Mouse (Mus musculus): ENCODE results near the gene Cdc14b. TPM values are rescaled to one million over a fixed set of nuclear protein-coding genes. Genes with fewer than 3 reads are reported as not detected.

Cdc14b gene
- total RNA-seq, 2 experiments from 2014 or later, result 4.1 to 5.2 TPM

DNA sequence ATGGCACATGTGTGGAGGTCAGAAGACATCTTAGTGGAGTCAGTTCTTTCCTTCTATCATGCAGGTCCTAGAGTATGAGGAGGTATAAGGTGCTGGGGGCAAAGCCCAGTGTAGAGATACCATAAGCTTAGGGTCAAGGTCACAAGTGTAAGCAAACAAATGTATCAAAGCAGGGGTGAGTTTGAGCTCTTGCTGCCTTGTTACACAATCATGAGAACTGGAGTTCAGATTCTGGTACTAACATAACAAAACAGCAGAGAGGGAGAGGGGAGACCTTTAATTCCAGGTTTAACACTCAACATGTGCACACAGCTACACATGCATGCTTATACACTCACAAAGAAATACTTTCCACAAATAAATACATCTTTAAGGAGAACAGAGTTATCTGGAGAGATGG lies 32.4 kb downstream of the Cdc14b start:
- intact Hi-C loops (cut with DNase I), result no loop called here
- no peak for DNase-seq

DNA sequence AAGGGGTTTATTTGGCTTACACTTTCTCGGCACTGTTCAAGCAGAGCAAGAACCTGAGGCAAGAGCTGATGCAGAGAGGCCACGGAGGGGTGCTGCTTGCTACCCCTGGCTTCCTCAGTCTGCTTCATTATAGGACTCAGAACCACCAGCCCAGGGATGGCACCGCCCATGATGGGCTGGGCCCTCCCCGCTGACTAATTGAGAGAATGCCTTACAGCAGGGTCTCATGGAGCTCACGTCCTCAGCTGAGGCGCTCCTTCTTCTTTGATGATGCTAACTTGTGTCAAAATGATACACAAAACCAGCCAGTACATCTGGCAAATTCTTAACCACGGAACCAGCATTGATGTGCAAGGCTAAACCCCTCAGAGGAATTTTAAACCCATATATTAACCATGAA lies 34.5 kb downstream of the Cdc14b start:
- DNase-seq, result no peak
- intact Hi-C loops (cut with DNase I), result no loop called here

- intact Hi-C loops (cut with DNase I), result no loop called here
- DNase-seq, result no peak
Measured at GRCm38 (mm10) chr13:64237681-64238157, 37.4 kb downstream of the Cdc14b start.

DNA sequence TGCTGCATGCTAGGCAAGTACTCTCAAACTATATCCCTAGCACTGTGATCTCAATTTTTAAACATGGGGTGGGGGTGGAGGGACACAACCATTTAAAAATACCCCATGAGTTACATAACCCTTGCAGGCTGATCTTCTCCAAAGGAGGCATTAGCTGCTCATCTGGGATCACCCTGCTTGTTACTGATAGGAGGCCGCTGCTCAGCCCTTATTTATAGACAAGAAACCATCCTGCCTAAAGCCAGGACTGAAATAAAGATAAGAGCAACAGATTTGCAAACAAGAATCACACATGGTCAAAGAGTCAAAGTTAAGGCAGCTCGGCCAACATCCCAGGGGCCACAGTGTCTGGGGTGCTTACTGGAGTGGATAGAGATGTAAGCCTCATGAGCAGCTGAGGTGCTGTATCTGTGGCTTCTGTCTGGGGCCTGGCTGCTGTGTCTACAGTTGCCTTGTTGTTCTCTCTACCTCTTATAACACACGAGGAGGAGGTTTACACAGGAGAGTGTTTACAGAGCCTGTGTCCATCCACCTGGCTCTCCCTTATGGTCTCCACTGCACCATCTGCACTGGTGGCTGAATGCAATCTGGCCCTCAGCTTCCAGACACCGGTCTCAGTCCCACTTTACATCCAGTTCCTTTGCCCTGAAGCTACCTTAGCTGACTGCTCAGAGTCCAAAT lies 38.0 kb downstream of the Cdc14b start:
- DNase-seq, result no peak
- intact Hi-C loops (cut with DNase I), result no loop called here

- intact Hi-C loops (cut with DNase I), result no loop called here
Measured at GRCm38 (mm10) chr13:64235777-64236176, 39.3 kb downstream of the Cdc14b start.

DNA sequence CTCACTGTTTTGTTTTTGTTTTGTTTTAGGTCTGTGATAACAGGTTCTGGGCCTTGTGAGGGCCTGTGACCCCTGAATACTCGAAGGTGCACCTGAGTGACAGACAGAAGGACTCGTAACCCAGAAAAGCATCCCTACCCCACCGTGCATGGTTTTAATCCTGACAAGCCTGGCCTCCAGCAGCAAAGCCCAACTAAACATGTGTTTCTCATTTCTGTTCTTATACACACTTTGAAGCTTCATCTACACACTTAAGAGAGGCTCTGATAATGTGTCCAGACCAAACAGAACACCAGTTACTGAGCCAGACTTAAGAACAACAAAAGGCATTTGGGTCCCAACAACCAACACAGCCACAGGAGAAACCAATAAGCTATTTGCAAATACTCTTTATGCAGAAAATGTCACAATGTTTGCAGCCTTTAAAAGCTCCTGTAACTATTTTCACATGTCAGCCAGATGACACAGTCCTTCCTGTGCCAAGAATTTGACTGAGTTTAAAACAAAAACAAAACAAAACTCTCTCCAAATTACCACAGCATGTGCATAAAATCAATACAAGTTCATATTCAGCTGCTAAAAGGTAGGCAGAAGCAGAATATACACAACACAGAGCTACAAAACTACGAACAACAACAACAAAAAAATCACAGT lies 39.9 kb downstream of the Cdc14b start:
- DNase-seq, result no peak
- intact Hi-C loops (cut with DNase I), result no loop called here

More at GRCm38 (mm10) chr13:64235777-64236176, 39.3 kb downstream of the Cdc14b start:
- no peak for DNase-seq

- intact Hi-C loops (cut with DNase I), result no loop called here
- no peak for DNase-seq
Measured at GRCm38 (mm10) chr13:64233139-64233538, 42.0 kb downstream of the Cdc14b start.

DNA sequence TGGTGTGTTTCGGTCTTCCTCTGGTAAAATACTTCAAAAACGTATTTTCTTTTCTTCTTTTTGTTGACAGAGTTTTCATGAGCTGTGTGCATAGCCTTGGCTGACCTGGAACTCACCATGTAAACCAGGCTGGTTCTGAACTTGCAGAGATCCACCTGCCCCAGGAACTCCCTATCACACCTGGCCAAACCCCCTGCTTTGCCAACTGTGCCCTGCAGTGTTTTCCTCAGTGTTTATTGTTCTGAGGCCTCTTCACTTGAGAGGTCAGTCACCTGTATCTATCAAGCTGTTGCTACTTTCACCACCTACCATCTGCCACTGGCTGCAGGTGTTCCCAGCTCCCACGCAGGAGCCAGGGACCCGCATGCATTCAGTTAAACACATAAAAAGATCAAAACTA lies 48.4 kb downstream of the Cdc14b start:
- DNase-seq, result no peak
- intact Hi-C loops (cut with DNase I), result no loop called here

- intact Hi-C loops (cut with DNase I), result no loop called here
- DNase-seq, result no peak
Measured at GRCm38 (mm10) chr13:64225738-64226137, 49.4 kb downstream of the Cdc14b start.

GRCm38 (mm10) chr13:64214891-64215290 lies 60.2 kb downstream of the Cdc14b start:
- intact Hi-C loops (cut with DNase I), result no loop called here
- no peak for DNase-seq

DNA sequence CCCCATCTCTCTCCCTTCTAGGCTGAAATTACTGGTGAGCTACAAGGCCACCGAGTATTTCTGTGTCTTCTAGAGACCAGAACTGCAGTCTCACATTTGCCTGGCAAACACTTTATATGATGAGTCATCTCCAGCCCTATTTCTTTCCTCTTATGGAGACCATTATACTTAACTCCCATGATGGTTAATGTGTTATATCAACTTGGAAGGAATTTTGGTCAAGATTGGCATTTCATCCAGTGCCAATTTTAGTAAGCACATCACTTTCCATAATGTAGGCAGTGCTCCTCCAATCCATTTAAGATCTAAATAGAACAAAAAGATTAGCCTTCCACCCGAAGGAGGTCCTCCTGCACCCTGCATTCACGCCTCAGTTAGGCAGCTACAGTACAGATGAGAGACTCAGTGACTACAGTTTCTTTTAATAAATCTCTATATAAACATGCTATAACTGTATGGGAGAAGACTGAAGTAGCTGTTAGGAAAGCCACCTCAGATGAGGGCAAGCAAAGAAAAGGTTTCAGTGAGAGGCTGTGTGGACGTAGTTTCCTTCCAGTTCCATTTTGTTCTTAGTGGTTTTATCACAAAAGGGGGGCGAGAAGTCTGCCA lies 63.0 kb downstream of the Cdc14b start:
- DNase-seq, result no peak
- intact Hi-C loops (cut with DNase I), result no loop called here

DNA sequence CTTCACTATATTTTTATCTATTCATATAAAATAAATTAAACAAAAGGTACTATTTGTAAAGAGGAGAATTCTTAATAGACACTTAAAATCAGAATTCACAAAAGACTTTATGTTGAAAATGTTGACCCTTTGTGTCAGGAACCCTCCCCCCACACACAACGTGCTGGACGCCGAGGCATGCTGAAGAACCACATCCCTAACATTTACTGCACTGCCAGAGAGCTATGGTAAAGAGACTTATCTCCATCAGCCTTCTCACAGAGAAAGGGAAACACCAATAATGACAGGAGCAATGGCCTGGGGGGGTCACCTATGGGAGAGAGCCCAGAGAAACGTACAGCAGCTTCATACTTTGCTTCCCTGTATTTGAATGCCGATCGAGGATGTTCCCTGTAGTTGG lies 66.9 kb downstream of the Cdc14b start:
- intact Hi-C loops (cut with DNase I), result no loop called here

DNA sequence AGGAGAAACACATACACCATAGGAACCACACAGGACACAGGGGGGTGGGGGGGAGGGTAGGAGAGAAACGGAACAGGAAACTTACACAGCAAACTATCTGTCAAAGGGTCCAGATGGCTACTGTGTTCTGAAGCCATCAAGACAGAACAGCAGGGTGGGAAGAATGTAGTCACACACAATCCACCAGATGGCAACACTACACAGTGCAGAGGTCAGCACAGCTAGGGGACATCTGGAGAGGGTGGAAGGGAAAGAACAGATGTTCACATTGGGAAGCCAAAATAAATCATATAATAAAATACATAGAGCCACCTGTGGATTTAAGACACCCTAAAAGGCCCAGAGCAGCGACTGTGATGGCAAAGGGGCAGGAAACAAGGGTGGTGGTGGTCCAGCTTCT lies 69.9 kb downstream of the Cdc14b start:
- DNase-seq, result no peak
- intact Hi-C loops (cut with DNase I), result no loop called here

More for the DNA sequence above, 66.9 kb downstream of the Cdc14b start:
- DNase-seq, result no peak

DNA sequence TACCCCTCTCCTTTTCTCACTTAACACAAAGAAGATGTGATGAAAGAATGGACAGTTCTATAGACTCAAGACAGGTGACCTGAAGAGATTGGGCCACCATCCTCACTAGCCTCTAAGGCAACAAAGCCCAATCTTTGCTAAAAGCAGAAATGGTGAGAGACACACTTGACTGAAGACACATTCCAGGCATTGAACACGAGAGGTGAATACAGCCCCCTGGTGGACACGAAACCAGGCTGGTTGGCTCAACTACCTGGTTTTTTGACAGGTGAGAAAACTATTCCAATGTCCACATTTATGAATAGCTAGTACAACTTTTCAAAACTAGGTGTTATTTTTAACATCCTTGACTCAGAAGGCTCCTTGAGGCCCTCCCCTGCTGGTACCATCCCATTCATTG lies 70.4 kb downstream of the Cdc14b start:
- intact Hi-C loops (cut with DNase I), result no loop called here
- DNase-seq, result no peak

DNA sequence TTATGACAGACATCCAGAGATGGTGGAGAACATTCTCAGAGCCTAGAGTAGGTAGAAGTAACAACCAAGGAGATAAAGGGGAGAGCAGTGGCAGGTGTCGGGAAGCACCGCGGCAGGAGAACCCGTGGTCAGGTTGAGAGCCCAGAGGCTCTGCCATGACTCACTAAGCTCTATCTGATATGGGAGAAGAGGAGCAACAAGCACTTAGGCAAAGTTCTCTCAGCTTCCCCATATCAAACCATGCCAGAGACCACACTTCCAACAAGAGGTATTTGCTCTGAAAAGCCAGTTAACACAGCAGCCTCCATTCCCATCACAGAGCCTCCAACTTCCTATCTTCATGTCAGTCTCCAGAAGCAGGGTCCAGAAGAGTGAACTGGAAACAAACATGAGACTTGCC lies 74.2 kb downstream of the Cdc14b start:
- intact Hi-C loops (cut with DNase I), result no loop called here
- DNase-seq, result no peak

DNA sequence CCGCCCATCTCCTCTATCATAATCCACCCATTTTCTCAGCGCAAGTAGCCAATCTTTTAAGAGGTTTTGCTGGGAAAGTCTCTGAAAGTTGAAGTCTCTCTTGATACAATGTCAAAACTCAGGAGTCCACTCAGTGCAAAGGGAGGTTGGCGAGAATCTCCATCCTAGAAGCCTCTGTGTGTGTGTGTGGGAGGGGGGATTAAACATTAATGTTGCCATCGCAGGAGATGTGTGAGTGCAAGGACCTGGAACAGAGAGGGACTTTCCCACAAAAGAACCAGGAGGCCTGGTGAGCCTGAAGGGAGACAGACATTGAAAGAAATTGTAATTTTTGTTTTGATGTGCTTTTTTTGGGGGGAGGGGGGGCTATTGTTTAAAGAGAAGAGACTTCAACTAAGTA lies 76.8 kb downstream of the Cdc14b start:
- intact Hi-C loops (cut with DNase I), result no loop called here
- DNase-seq, result no peak

DNA sequence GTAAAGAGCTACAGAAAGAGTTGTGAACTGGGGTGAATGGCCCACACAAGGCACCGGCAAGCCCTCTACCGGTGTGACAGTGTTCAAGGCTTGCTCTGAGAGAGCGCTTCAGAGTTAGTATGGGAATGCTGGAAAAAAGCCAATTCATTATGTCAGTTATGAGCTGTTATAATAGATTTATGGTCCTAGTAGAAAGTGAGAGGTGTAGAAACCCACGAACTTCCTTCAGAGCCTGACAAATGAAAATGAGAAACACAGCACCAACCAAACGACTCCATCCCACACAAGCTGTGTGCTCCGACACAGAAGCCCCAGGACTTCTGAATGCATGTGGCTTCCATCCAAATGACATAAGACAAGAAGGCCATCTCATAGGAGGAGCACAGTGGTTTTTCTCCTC lies 77.2 kb downstream of the Cdc14b start:
- intact Hi-C loops (cut with DNase I), result no loop called here
- DNase-seq, result no peak

- DNase-seq, result no peak
- intact Hi-C loops (cut with DNase I), result loop anchor here (10.0 kb wide), 1 partner anchor 248 kb away; the partner anchor contains the start of gene Cdk20
Measured at GRCm38 (mm10) chr13:64187065-64187464, 88.0 kb downstream of the Cdc14b start.

- DNase-seq, result no peak
- intact Hi-C loops (cut with DNase I), result loop anchor here (10.0 kb wide), 1 partner anchor 248 kb away; the partner anchor contains the start of gene Cdk20
Measured at GRCm38 (mm10) chr13:64186516-64186915, 88.6 kb downstream of the Cdc14b start.

DNA sequence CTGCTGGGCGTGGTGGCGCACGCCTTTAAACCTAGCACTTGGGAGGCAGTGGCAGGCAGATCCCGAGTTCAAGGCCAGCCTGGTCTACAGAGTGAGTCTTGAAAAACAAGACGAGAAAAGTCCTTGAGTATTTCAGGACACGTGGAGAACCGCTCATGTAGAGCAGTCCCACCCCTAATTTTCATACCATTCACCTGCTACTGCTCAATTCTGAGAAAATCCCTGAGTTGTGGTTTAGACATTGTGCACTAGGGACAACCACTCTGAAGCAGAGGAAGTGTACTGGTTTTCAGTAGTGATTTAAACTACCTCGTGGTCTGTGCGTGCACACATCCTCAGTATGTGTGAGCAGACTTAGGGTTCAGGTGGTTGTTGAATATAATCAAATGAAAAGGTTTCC lies 89.5 kb downstream of the Cdc14b start:
- no peak for DNase-seq
- intact Hi-C loops (cut with DNase I), result loop anchor here (10.0 kb wide), 1 partner anchor 249 kb away; the partner anchor contains the start of gene Cdk20

GRCm38 (mm10) chr13:64185176-64185575 lies 89.9 kb downstream of the Cdc14b start:
- intact Hi-C loops (cut with DNase I), result loop anchor here (10.0 kb wide), 1 partner anchor 250 kb away; the partner anchor contains the start of gene Cdk20
- no peak for DNase-seq
